Mouse (Mus musculus): ENCODE data around the gene Clpb. TPM values are rescaled to one million over a fixed set of nuclear protein-coding genes. Genes with fewer than 3 reads are reported as not detected.

Gene Clpb
- polyA plus RNA-seq (2012) = 24.8 and 41.2 TPM in 2 replicates

- no peak for TF ChIP-seq GATA1 (IDR thresholded peaks at IDR 0.05; ENCODE audit: low read length)
Measured at GRCm38 (mm10) chr7:101663514-101664159, at the start of gene Clpb. Gene Clpb, plus strand, starts transcription at chr7:101663633.

GRCm38 (mm10) chr7:101615406-101615805 lies 48.0 kb upstream of the Clpb start:
- TF ChIP-seq GATA1 (IDR thresholded peaks at IDR 0.05; ENCODE audit: low read length) = no peak

GRCm38 (mm10) chr7:101616136-101616835 lies 47.1 kb upstream of the Clpb start:
- TF ChIP-seq GATA1 (IDR thresholded peaks at IDR 0.05; ENCODE audit: low read length) = no peak

- no peak for TF ChIP-seq GATA1 (IDR thresholded peaks at IDR 0.05; ENCODE audit: low read length)
Measured at GRCm38 (mm10) chr7:101617438-101618165, 45.8 kb upstream of the Clpb start.

DNA sequence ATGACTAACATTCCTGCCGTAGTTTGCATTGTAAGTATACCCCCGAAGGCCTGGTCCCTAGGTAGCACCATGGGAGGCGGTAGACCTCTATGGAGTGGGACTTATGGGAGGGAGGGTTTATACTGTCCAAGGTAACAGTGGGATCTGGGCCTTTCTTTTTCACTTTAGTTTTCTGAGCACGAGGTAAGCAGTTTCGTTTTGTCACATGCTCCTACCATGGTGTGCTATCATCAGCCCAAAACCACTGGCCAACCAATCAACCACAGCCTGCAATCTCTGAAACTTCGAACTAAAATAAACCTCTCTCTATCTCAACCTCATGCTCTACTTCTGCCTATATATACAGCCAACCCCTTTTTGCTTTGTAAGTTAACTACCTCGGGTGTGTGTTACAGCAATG lies 45.2 kb upstream of the Clpb start:
- no peak for TF ChIP-seq GATA1 (IDR thresholded peaks at IDR 0.05; ENCODE audit: low read length)

DNA sequence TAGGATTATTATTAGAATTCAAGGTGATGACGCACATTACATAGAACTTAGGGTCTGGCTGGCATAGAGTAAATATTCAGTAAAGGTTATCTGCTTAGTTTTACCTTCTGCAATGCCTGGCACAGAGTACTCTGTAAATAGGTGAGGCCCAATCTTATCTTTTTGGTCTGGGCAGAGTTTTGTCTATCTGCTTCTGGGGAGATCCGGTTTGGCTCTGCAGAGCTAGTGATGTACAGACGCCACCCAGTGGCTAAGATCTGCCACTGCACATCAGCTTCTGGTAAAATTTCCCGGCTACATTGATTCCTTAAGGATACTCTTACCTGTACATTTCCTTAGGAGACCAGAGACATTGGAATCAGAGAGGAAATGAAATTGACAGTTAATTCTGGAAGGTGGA lies 43.1 kb upstream of the Clpb start:
- no peak for TF ChIP-seq GATA1 (IDR thresholded peaks at IDR 0.05; ENCODE audit: low read length)

- TF ChIP-seq GATA1 (IDR thresholded peaks at IDR 0.05; ENCODE audit: low read length) = no peak
Measured at GRCm38 (mm10) chr7:101624283-101624682, 39.1 kb upstream of the Clpb start.

DNA sequence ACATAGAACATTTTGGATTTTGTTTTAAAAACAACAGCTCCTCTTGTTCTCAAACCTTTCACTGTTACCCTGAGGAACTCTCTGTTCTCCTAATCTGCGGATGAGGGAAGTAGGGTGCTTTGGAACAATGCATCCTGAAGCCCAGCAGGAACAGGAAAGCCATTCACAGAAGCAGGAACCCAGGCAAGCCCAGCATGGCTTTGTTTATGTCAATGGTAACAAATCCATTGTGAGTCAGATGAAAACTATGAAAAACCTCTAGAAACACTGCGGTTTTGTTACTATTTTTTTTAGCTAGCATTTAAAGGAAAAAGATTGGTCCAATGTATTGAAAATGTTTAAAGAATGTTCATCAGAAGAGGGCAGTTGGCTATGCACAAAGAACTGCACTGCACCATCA lies 35.0 kb upstream of the Clpb start:
- TF ChIP-seq GATA1 (IDR thresholded peaks at IDR 0.05; ENCODE audit: low read length) = no peak

DNA sequence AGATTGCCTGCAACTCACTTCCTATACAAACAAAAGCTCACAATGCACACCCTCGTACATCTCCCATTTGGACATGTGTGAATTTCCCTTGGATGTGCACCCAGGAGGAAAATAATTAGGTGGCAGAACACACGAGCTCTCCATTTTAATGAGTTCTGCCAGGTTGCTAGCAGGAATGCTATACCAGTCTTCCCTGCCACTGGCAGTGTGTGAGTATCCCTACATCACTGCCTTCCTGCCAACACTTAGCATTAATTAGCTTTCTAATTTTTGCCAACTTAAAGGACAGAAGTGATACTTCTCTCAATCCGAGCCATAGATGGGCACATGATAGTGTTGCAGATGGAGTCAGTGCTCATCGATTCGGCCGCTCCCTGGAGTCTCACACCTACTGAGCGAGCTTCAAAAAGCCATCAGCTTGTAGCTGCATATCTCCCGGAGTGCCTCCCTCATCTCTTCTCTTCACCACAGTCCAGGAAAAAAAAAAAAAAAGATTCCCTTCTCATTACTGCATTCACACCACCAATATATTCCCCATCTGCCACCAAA lies 29.7 kb upstream of the Clpb start:
- TF ChIP-seq GATA1 (IDR thresholded peaks at IDR 0.05; ENCODE audit: low read length) = no peak

DNA sequence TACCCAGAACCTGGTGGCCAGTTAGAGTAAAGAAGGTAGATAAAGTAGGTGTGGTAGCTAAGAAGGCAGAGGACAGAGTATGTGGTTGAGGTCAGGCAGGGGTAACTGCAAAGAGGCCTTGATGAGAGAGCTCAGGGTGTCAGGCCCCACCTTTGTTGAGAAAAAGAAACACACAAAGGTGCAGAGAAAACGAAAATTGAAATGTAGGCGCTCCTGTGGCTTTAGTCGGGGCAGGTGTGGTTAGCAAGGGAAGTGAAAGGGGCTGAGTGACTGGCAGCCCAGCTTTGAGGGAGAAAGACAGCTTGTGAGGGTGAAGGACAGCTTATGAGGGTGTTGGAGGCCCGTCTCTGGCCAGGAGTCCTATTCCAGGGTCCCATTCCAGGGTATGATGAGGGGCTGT lies 28.9 kb upstream of the Clpb start:
- no peak for TF ChIP-seq GATA1 (IDR thresholded peaks at IDR 0.05; ENCODE audit: low read length)

- no peak for TF ChIP-seq GATA1 (IDR thresholded peaks at IDR 0.05; ENCODE audit: low read length)
Measured at GRCm38 (mm10) chr7:101636056-101636455, 27.4 kb upstream of the Clpb start.

- no peak for TF ChIP-seq GATA1 (IDR thresholded peaks at IDR 0.05; ENCODE audit: low read length)
Measured at GRCm38 (mm10) chr7:101643879-101644278, 19.6 kb upstream of the Clpb start.

DNA sequence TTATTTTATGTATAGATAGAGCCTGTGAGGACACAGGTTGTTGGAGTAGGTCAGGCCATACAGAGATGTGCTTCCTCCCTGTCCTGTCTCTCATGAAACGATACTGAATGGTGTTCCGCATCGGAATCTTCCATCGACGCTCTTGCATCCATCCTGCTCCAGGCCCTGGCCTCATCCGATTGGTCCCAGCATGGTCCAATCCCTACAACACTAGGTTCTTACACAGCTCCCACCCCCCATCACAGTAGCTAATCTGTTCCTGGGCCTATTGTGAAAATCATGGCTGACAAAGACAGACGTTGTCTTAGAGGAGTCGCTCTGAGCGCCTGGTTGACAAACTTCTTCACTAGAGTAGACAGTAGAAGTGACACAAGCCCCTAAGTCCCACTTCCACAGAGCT lies 13.7 kb upstream of the Clpb start:
- no peak for TF ChIP-seq GATA1 (IDR thresholded peaks at IDR 0.05; ENCODE audit: low read length)

GRCm38 (mm10) chr7:101650565-101650964 lies 12.9 kb upstream of the Clpb start:
- TF ChIP-seq GATA1 (IDR thresholded peaks at IDR 0.05; ENCODE audit: low read length) = no peak

DNA sequence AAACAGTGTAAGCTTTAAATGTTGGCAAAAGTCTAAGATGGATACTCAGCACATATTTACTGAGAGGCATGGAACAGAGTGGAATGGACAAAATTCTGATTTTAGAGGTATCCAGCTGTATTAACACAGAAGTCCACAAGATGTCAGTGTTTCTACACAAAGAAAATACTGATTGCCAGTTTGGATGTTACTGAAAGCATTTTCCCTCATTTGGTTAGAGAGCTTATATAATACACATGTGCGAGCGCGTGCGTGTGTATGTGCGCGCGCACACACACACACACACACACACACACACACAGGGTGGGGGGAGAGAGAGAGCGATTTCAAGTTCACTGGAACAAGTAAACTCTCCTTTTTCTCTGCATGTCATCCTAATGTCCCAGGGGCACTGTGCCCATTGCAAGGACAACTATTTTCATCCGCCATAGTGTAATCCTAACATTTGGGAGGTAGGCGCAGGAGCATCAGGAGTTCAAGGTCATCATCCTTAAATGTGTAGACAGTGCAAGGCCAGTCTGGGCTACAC lies 9.7 kb upstream of the Clpb start:
- TF ChIP-seq GATA1 (IDR thresholded peaks at IDR 0.05; ENCODE audit: low read length) = no peak

- TF ChIP-seq GATA1 (IDR thresholded peaks at IDR 0.05; ENCODE audit: low read length) = no peak
Measured at GRCm38 (mm10) chr7:101654936-101655335, 8.5 kb upstream of the Clpb start.

Measured in G1E-ER4 (cell line).